Comparison of ENCODE assay signal across 24 mouse cellular contexts in genomic region chr16:78104246-78104645, GRCm38 (mm10).
DNase-seq lines count a peak whose midpoint lies in the region; ATAC-seq and TF ChIP-seq lines count a peak whose summit lies in the region.
"Had no signal": no experiment of that assay in that cellular context is flagged by ENCODE, and none has a peak within 500 bp of the region (broad histone marks: within the 10 kb centered on the region; RNA-seq: fewer than 3 reads in every experiment).

No protein-coding gene starts in this region.

- H3K9me3 ChIP-seq in forebrain, embryonic 13.5 days (replicated peaks) = no peaks in the 10 kb centered on the region
- H3K9me3 ChIP-seq: embryonic facial prominence, embryonic 15.5 days; forebrain, embryonic 10.5 days; forebrain, embryonic 15.5 days; heart, embryonic 12.5 days; hindbrain, embryonic 10.5 days had no signal

- ATAC-seq in frontal cortex, adult (ENCODE audit: low TSS enrichment) = peak; percentile 90
- no peak for ATAC-seq in forebrain, embryonic 13.5 days
- ATAC-seq: CD4-positive, CD25-positive, alpha-beta regulatory T cell, adult 4 months; forebrain, embryonic 15.5 days had no signal

- no peak for DNase-seq in frontal cortex, postnatal 10 days (ENCODE audit: low spot score in 2 of 2)
- DNase-seq in layer of hippocampus, adult 2 months (ENCODE audit: low spot score in 2 of 2) = peak in 1 of 2 experiments; percentile 8
- no peak for DNase-seq in layer of hippocampus, postnatal 25 days (ENCODE audit: extremely low spot score in 1 of 2, low spot score in 1 of 2)
- peak; percentile 14 for DNase-seq in right cerebral cortex, adult 18-20 months
- no peak for DNase-seq in right cerebral cortex, postnatal 10 days (ENCODE audit: low spot score in 2 of 2)
- DNase-seq: adrenal gland, adult 8-10 months; adrenal gland, postnatal 36 days; B cell, adult 2 months; cerebellum, adult 11 months; cerebellum, adult 8-10 months; cerebellum, postnatal 14 days; embryo, embryonic 11 days; gastrocnemius, postnatal 25 days had no signal

- H3K27ac ChIP-seq in layer of hippocampus, adult 2 months = peak overlapping the region; percentile 70
- H3K27ac ChIP-seq in forebrain, embryonic 13.5 days = no peak overlapping the region
- H3K27ac ChIP-seq: embryonic facial prominence, embryonic 15.5 days; forebrain, embryonic 10.5 days; forebrain, embryonic 15.5 days; hindbrain, embryonic 10.5 days; hindbrain, embryonic 14.5 days had no signal

- H3K36me3 ChIP-seq in forebrain, embryonic 13.5 days (ENCODE audit: poor library complexity, severe bottlenecking) = no peaks in the 10 kb centered on the region
- H3K36me3 ChIP-seq: embryonic facial prominence, embryonic 15.5 days; forebrain, embryonic 10.5 days; forebrain, embryonic 15.5 days; G1E; heart, embryonic 12.5 days; hindbrain, embryonic 10.5 days had no signal

- no peaks in the 10 kb centered on the region for H3K27me3 ChIP-seq in forebrain, embryonic 13.5 days
- H3K27me3 ChIP-seq: embryonic facial prominence, embryonic 15.5 days; forebrain, embryonic 15.5 days; heart, embryonic 12.5 days had no signal

- no peak overlapping the region for H3K9ac ChIP-seq in forebrain, embryonic 13.5 days
- H3K9ac ChIP-seq: embryonic facial prominence, embryonic 15.5 days; forebrain, embryonic 15.5 days; heart, embryonic 12.5 days; hindbrain, embryonic 14.5 days had no signal

- H3K4me3 ChIP-seq in layer of hippocampus, adult 2 months = no peak overlapping the region
- H3K4me3 ChIP-seq in forebrain, embryonic 13.5 days = no peak overlapping the region
- H3K4me3 ChIP-seq: embryonic facial prominence, embryonic 15.5 days; erythroblast, embryonic 14.5 days; forebrain, embryonic 10.5 days; forebrain, embryonic 15.5 days; heart, embryonic 12.5 days; hindbrain, embryonic 10.5 days had no signal

- H3K4me2 ChIP-seq in forebrain, embryonic 13.5 days = no peak overlapping the region
- H3K4me2 ChIP-seq: embryonic facial prominence, embryonic 15.5 days; forebrain, embryonic 15.5 days; heart, embryonic 12.5 days; hindbrain, embryonic 14.5 days had no signal

- peaks cover 13% of the 10 kb centered on the region for H3K4me1 ChIP-seq in forebrain, embryonic 13.5 days
- H3K4me1 ChIP-seq: heart, embryonic 12.5 days had no signal

- TF ChIP-seq CTCF in layer of hippocampus, adult 2 months (conservative IDR thresholded peaks at IDR 0.05) = no peak
